Mouse (Mus musculus): ENCODE results near the gene Insl3. TPM values are rescaled to one million over a fixed set of nuclear protein-coding genes. Genes with fewer than 3 reads are reported as not detected.

The Insl3 gene
- total RNA-seq, 2 experiments from 2014 or later, result 0.70 to 1.6 TPM

Other genes starting within 250 kb of the Insl3 start
- gene Abhd8, start 225.6 kb upstream of the Insl3 start, total RNA-seq (2021), result 100 to 1,000 TPM; 113 to 121 TPM
- gene Mrpl34, start 224.3 kb upstream of the Insl3 start, total RNA-seq (2021), result 10 to 100 TPM; 71.3 to 73.7 TPM
- 100 to 1,000 TPM; 135 to 139 TPM for gene Dda1, start 220.0 kb upstream of the Insl3 start, total RNA-seq (2021)
- 10 to 100 TPM; 88.0 to 91.9 TPM for gene Ano8, start 203.3 kb upstream of the Insl3 start, total RNA-seq (2021)
- gene Gtpbp3, start 201.1 kb upstream of the Insl3 start, total RNA-seq (2021), result 10 to 100 TPM; 23.0 to 24.1 TPM
- gene Plvap, start 177.5 kb upstream of the Insl3 start, total RNA-seq (2021), result 1 to 10 TPM; 6.2 to 7.3 TPM
- not detected for gene Ccdc194, start 163.5 kb upstream of the Insl3 start, total RNA-seq (2021)
- gene Bst2, start 151.8 kb upstream of the Insl3 start, total RNA-seq (2021), result 1 to 10 TPM; 3.0 to 3.5 TPM
- 10 to 100 TPM; 37.4 to 40.7 TPM for gene Mvb12a, start 146.3 kb upstream of the Insl3 start, total RNA-seq (2021)
- not detected for gene Tmem221, start 130.3 kb upstream of the Insl3 start, total RNA-seq (2021)
- gene Nxnl1, start 122.6 kb upstream of the Insl3 start, total RNA-seq (2021), result not detected
- 10 to 100 TPM; 60.5 to 71.1 TPM for gene Slc27a1, start 120.3 kb upstream of the Insl3 start, total RNA-seq (2021)
- gene Pgls, start 97.0 kb upstream of the Insl3 start, total RNA-seq (2021), result 10 to 100 TPM; 85.7 to 97.3 TPM
- gene Fam129c, start 91.6 kb upstream of the Insl3 start, total RNA-seq (2021), result 1 to 10 TPM; 7.9 to 8.0 TPM
- gene Colgalt1, start 78.2 kb upstream of the Insl3 start, total RNA-seq (2021), result 10 to 100 TPM; 88.2 to 88.6 TPM
- gene Unc13a, start 17.5 kb upstream of the Insl3 start, total RNA-seq (2021), result 100 to 1,000 TPM; 204 to 221 TPM
- gene Jak3, start 12.9 kb upstream of the Insl3 start, total RNA-seq (2021), result 1 to 10 TPM; 4.5 to 5.5 TPM
- under 1 TPM; 0.22 to 0.36 TPM for gene B3gnt3, start 12.6 kb downstream of the Insl3 start, total RNA-seq (2021)
- gene Fcho1, start 36.5 kb downstream of the Insl3 start, total RNA-seq (2021), result 100 to 1,000 TPM; 153 to 162 TPM
- gene Zfp709, start 192.8 kb downstream of the Insl3 start, total RNA-seq (2021), result 10 to 100 TPM; 13.3 to 13.6 TPM
- gene Zfp882, start 219.4 kb downstream of the Insl3 start, total RNA-seq (2021), result 10 to 100 TPM; 20.8 to 23.0 TPM
- gene Zfp617, start 219.4 kb downstream of the Insl3 start, total RNA-seq (2021), result 10 to 100 TPM; 24.3 to 25.1 TPM

Data from left cerebral cortex, postnatal 4 days (tissue).